28 mouse cellular contexts compared by ENCODE assay signal in genomic region chr17:10073301-10073700, GRCm38 (mm10).
"Had no signal": no experiment of that assay in that cellular context is flagged by ENCODE, and none has a peak within 500 bp of the region (broad histone marks: within the 10 kb centered on the region; RNA-seq: fewer than 3 reads in every experiment).

No protein-coding gene starts in this region.

- DNase-seq: heart, postnatal 10 days; heart, postnatal 36 days; heart, postnatal 4 days; kidney, adult 11 months; kidney, adult 18-20 months; kidney, adult 2 months; kidney, adult 8-10 months; kidney, adult 9 months; kidney, postnatal 10 days; kidney, postnatal 14 days; kidney, postnatal 25 days; kidney, postnatal 36 days; kidney, postnatal 4 days; layer of hippocampus, adult 9-11 months; layer of hippocampus, postnatal 36 days had no signal

- H3K4me1 ChIP-seq: heart, embryonic 15.5 days; hindbrain, embryonic 12.5 days; hindbrain, embryonic 13.5 days; hindbrain, embryonic 15.5 days; intestine, embryonic 15.5 days; kidney, embryonic 15.5 days had no signal

- H3K27ac ChIP-seq: heart, embryonic 13.5 days; heart, embryonic 15.5 days; hindbrain, embryonic 10.5 days; hindbrain, embryonic 12.5 days; hindbrain, embryonic 13.5 days; hindbrain, embryonic 14.5 days; hindbrain, embryonic 15.5 days; hindbrain, postnatal 0 days; intestine, embryonic 15.5 days; kidney, embryonic 15.5 days; kidney, postnatal 0 days; layer of hippocampus, adult 2 months had no signal

- H3K9me3 ChIP-seq: heart, embryonic 12.5 days; heart, embryonic 13.5 days; heart, embryonic 15.5 days; hindbrain, embryonic 10.5 days; hindbrain, embryonic 12.5 days; hindbrain, embryonic 13.5 days; hindbrain, embryonic 15.5 days; intestine, embryonic 15.5 days; kidney, embryonic 15.5 days had no signal

- H3K36me3 ChIP-seq: heart, embryonic 12.5 days; heart, embryonic 13.5 days; heart, embryonic 15.5 days; hindbrain, embryonic 10.5 days; hindbrain, embryonic 12.5 days; hindbrain, embryonic 13.5 days; hindbrain, embryonic 15.5 days; intestine, embryonic 15.5 days; kidney, embryonic 15.5 days had no signal

- H3K27me3 ChIP-seq: heart, embryonic 12.5 days; heart, embryonic 13.5 days; heart, embryonic 15.5 days; hindbrain, embryonic 12.5 days; hindbrain, embryonic 13.5 days; hindbrain, embryonic 15.5 days; intestine, embryonic 15.5 days; kidney, embryonic 15.5 days had no signal

- H3K4me3 ChIP-seq: heart, embryonic 12.5 days; heart, embryonic 13.5 days; heart, embryonic 15.5 days; hindbrain, embryonic 10.5 days; hindbrain, embryonic 12.5 days; hindbrain, embryonic 13.5 days; hindbrain, embryonic 15.5 days; intestine, embryonic 15.5 days; kidney, embryonic 15.5 days; layer of hippocampus, adult 2 months had no signal
